Mouse (Mus musculus) heart, embryonic 16.5 days (tissue): ENCODE measurements around the gene Accs. TPM values are rescaled to one million over a fixed set of nuclear protein-coding genes. Genes with fewer than 3 reads are reported as not detected.

Source experiments
- polyA plus RNA-seq: library from polyadenylated mRNA; unstranded; fragments of >200 nt; fragmentation: Nextera tagmentation; extraction: Ambion mirVana; gene quantifications from 2 replicates; pipeline ENCODE4 v1.2.1, GENCODE M21; 2015

Accs gene
- polyA plus RNA-seq, 1 experiment from 2014 or later, result 5.6 TPM

Other genes with a start within 250 kb of the Accs start
- gene Alx4, start 207.6 kb downstream of the Accs start, polyA plus RNA-seq, result 0.04 and 0.08 TPM in 2 replicates
- 70.1 and 70.6 TPM in 2 replicates for gene Ext2, start 27.4 kb downstream of the Accs start, polyA plus RNA-seq
- not detected in 2 replicates for gene Accsl, start 19.2 kb upstream of the Accs start, polyA plus RNA-seq
- gene Gm13889, start 107.3 kb upstream of the Accs start, polyA plus RNA-seq, result 7.1 and 9.0 TPM in 2 replicates
- gene Gm27027, start 146.4 kb upstream of the Accs start, polyA plus RNA-seq, result not detected in 2 replicates
- 64.8 and 71.5 TPM in 2 replicates for gene Alkbh3, start 160.9 kb upstream of the Accs start, polyA plus RNA-seq